Mouse (Mus musculus): ENCODE results near the gene Enah. TPM values are rescaled to one million over a fixed set of nuclear protein-coding genes. Genes with fewer than 3 reads are reported as not detected.

Enah gene
- total RNA-seq, 2 experiments from 2014 or later: 66.5 to 89.1 TPM

DNA sequence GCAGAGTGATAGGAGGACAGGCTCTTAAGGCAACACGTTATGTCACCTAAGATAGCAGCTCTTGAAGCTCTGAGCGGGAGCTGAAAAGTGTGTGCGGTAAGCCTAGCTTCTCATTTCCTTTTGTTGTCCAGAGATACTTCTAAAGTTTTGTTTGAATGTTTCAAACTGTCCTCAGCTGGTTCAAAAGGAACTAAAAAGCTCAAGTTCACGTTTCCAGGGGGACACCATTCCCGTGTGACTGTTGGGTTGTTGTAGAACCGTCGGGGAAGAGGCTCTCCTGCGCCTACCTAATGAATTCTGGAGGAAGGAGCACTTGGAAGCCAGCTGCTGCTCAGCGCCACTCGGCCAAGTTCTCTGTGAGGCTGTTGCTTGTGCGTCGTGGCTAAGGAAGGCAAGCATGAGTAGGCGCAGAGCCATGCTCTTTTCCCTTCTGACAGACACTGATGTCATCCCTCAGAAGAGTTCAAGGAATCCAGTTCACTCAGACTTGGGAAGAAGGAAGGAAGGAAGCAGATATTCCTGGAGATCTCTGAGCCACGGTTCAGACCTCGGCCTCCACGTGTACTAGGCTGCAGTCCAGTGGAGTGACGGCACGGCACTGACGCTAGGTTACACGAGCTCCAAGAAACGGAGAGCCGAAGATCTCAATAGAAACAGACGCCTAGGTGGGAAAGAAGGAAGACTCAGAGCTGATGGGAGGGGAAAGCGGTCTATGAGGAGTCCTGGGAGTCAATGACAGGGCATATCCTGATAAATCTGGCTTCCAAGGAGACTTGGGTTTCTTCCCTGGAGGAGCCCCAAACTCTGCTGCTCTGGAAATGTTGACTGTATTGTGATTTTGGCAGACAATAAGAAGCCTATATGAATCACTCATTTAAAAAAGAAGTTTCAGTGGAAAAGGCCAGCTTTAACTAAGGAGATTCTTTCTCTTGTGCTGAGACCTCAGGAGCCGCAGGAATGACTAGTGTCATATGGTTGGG is 8.7 kb upstream of the Enah start:
- peak; percentile 42 for DNase-seq

DNA sequence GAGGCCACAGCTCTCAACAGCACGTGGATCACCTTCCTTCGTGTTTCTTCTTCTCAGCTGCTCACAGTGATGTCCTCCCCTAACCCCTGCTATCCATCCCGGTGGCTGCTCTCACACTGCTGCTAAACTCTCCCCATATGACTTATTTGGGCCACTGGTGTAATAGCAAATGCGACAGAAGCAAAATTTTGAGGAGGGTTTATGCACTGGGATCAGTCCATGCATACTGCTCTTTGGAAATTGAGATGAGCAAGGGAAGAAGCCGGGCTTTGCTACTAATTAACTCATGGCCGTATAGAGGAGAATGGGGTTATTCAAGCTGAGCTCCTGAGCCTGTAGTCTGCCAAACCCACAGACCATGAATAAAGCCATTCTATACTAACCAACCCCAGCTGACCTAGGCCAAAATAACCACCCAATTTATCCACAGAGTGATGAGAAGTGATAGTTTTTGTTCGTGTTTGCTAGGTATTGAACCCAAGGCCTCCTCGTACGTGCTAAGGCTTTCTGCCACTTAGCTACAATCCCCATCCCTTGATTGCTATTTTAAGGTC is 7.7 kb upstream of the Enah start:
- no peak for DNase-seq

DNA sequence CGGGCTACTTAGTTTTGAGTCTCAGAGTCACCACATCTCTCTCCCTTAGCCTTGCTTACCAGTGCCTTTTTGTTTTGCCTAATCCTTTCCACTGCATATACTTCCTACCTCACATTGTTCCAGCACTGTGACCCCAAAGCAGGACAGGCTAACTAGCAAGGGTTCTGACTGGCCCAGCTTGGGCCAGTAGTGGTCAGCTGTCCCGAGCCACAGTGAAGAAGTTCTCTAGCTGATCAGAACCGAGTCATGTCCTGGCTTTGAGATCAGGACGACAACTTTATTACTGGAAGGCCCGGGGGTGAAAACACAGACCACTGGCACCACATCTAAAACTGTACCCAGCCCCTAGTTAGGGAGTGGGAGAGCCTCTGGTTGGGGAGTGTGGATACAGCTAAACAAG is 7.0 kb upstream of the Enah start:
- DNase-seq: no peak

DNA sequence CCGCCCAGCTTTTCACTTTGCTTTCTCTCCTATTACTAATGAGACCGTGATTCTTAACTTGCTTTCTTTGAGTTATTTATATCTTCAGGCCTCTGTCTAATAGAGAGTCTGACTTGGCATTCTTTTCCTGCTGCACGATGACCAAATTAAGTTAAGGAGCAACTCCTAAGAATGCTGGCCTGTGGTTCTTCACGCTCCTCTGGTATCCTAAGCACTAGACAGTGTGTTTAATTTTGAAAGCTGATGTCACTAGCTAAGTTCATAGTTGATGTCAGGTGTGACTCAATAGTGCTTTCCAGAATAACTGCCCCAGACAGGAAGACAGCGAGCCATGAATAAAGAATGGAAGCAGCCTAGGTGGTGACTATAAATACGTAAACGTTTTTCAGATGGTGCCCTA is 6.3 kb upstream of the Enah start:
- DNase-seq: no peak

DNA sequence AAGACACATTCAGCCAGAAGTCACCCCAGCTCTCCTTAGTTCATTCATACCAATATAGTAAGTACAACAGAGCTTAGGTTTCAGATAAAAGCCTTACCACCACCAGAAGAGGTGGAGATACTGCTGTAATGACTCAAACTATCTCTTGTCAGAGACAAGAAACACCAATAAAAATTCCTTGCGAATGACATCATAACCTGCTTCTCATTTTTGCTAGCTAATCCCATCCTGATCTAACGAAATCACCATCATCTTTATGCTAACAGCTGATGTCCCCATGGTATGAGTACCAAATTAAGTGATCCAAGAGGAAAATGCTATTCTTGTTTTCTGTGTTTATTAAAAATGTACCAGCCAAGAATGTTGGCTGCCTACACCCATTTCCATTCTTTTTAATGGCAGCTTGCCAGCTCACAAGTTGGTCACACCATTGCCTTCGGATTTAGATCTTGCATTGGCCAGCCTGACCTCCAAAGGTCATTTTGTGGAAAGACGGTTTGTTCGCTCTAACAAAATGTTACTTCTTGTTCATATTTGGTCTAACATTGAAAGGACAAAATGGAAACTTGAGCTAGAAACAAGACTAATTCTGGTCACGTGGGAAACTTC is 2.0 kb upstream of the Enah start:
- DNase-seq: no peak

DNA sequence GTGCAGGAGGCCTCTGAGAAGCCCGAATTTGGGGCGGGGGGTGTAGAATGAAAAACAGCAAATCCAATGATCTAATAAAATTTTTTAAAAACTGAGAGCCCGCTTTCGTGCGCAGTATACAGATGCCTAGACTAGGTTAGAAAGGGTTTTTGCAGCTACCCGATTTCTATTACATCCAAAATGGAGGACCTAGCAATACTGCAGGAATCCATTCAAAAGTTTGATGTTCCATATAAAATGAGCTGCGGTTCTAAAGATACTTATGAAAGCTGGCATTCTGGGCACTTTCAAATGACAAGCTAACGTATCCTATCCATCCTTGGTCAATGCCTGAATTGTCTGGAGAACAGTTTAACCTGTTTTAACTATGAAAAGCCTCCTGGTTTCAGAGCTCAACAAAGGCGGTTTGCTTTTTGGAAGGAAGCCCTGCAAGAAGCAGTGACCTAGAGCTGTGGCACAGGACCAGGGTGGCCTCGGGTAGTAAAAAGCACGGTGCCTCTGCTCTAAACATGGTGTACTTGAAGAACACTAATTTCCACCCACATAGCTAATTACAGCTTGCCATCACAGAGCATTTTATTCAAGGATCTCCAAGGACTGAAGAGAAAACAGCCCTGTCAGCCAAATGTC is 1.2 kb upstream of the Enah start:
- DNase-seq: no peak

DNA sequence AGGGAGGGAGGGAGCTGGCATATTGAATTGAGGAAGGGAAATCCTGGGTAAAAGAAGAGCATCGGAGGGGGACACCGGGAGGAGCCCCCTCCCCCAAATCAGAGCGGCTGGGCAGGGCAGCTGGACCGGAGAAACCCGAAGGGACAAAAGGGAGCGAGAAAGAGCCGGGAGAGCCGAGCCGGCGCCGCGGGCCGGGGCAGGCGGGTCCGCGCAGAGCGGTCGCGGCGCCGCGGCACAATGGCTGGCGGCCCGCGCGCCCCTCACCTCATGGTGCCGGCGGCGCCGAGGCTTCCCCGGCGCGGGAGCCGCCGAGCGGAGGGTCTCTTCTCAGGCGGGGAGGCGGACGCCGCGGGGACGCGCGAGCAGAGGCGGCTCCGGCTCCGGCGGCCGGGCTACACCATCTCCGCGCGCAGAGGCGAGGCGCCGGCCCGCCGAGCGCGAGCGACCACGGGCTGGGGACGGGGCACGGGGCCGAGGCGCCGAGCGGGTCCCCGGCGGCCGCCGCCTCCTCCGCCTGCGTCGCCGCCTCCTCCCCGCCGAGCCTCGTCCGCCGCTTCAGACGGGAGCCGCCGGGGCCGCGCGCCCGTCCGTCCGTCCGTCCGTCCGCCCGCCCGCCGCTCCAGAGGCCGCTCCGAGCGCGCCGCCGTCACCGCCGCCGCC is 394 bp downstream of the Enah start:
- DNase-seq: peak; percentile 7

- peak; percentile 18 for DNase-seq
Observed at GRCm38 (mm10) chr1:182018397-182019265, 1.2 kb downstream of the Enah start.

DNA sequence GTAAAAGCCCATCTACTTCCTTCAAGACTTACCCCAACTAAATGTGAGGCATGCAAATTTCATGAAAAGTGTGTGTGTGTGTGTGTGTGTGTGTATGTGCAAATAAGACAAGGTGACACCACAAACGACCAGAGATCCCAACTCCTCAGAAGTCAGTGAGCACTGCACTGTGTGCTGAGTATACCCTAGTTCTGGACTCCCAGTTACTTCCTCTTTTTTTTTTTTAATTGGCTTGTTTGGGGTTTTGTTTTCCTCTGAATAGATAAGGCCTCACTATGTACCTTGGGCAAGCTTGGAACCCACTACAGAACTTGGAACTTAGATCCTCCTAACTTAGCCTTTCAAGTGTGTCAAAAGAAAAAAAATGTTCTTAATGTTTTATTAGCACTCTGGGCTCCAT is 14.0 kb downstream of the Enah start:
- no peak for DNase-seq

- DNase-seq: no peak
Observed at GRCm38 (mm10) chr1:181998673-181999072, 21.1 kb downstream of the Enah start.

DNA sequence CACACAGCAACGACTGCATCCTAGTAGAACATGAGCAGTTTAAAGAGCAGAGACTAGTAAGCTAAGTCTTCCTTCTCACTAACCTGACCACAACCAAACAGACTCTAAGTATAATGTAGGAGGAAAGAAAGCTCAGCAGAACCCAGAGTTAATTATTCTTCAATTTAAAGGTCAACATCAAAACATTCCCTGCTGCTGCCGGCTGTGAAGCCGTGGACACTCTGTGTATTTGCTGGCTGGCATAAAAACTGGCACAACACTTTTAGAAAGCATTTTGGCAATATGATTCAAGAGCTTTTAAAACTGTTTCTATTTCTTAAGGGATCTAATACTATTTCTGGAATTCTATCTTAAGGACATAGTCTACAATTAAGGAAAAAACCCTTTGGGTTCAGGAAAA is 22.0 kb downstream of the Enah start:
- DNase-seq: no peak

GRCm38 (mm10) chr1:181993597-181993996 is 26.2 kb downstream of the Enah start:
- DNase-seq: no peak

GRCm38 (mm10) chr1:181988367-181988766 is 31.4 kb downstream of the Enah start:
- DNase-seq: no peak

GRCm38 (mm10) chr1:181987226-181987625 is 32.6 kb downstream of the Enah start:
- no peak for DNase-seq

DNA sequence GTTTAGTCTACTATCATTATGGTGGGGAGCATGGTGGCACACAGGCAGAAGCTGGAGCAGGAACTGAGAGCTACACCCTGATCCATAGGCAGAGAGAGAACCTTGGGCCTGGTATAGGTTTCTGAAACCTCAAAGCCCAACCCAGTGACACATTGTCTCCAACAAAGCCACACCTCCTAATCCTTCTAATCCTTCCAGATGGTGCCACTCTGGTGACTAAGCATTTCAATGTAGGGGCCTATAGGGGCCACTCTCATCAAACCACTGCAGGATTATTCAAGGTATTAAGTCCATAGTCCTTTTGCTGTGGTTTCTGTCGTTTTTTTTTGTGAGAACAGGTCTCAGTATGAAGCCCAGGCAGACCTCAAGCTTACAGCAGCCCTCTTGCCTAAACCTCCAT is 33.9 kb downstream of the Enah start:
- no peak for DNase-seq

DNA sequence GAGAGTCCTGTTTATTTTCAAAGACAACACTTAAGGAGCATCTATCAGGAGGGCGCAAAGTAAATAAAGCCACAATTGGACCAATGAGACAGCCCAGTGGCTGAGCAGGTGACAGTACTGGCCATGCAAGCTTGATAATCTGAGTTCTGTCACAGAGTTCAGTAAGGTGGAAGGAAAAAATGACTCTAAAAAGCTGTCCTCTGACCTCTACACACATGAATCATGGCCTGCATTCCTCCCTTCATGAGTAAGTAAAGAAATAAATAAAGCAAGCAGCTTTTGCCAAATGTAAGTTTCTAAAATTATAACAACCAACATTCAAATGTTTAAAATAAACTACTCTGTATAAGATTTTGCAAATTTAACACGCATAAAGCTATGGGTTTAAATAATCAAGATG is 35.0 kb downstream of the Enah start:
- DNase-seq: no peak

DNA sequence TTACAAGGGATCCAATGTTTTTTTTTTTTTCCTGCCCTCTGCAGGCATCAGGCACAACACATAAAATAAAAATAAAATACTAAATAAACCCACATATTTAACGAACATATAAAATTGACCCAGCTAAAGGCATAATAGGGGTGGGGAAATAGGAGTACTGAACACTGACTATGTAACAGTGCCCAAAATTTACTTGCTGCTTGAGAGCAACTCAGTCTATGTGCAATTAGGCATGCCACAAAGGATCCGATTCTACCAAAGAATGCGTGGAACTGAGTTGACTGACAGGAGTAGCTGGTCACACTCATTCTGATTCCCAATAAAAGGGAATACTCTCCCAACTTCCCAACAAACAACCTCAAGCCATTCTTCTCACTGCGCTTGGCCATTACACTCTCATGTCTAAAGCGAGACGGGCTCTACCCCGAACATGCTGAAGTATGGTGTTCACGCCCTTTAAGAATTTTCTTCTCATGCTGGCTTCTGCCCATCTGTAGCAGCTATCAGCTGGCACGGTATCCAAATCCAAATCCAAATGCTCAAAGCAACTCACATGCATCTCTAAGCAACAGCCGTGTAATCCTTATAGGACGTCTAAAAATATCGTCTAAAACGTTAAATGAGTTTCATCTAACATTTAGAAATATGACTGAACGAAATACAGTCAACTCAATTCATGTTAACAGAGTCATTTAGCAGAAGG is 39.6 kb downstream of the Enah start:
- no peak for DNase-seq

GRCm38 (mm10) chr1:181975510-181975909 is 44.3 kb downstream of the Enah start:
- no peak for DNase-seq

DNA sequence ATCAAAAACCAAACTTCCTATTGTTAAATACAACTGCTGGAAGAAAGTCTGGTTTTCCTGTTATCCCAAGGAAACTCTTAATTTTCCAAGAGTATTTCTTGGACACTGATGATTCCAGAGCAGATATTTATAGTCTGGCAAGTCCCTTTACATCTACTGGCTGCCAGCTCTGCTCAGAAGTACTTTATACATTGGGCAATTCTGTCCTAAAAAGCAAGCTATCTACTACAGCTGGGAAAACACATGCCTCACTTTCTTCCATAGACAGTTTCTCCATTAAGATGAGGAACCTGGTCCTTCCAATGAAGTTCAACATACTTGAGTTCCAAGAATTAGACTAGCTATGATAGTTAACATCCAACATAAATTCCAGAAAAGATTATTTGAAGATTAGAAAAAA is 44.9 kb downstream of the Enah start:
- DNase-seq: no peak

DNA sequence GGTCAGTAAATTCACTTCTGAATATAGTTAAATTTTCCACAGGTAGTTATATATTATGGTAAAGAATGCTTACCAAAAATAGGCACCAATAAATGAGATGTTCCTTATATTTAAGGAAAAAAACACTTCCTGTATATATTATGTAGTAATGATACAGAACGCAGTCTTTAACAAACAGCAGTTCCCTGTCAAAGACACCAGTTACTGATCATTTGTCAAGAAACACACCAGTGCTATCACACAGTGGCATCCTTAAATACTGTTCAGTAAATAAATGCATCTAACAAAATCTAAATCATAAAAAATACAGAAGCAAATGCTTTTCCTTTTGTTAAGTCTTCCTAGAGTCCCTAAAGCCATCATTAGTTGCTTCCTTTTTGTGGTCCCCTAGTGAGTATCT is 54.5 kb downstream of the Enah start:
- DNase-seq: no peak

DNA sequence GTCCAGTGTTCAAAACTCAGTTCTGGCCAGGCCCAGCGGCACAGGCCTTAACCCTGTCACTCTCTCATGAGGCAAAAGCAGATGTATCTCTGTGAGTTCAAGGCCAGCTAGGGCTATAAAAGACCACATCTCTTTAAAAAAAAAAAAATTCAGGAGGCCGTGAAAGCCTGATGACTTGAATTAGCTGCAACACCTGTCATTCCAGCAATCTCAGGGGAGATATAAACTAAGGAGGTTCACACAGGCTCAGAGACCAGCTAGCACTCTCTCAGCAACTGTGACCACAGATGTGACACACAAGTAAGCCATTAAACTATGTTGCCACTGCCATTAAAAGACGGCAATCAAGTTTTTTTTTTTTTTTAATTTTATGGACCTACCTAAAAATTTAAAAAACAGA is 56.0 kb downstream of the Enah start:
- no peak for DNase-seq
